13 mouse cellular contexts compared by ENCODE assay signal in genomic region chr5:150468431-150468830, GRCm38 (mm10). TPM values are rescaled to one million over a fixed set of nuclear protein-coding genes. Genes with fewer than 3 reads are reported as not detected.
DNase-seq lines count a peak whose midpoint lies in the region; ATAC-seq and TF ChIP-seq lines count a peak whose summit lies in the region.
"Had no signal": no experiment of that assay in that cellular context is flagged by ENCODE, and none has a peak within 500 bp of the region (broad histone marks: within the 10 kb centered on the region; RNA-seq: fewer than 3 reads in every experiment).

No protein-coding gene starts in this region.

- ATAC-seq in heart, embryonic 11.5 days (replicated peaks; ENCODE audit: insufficient number of reproducible peaks, low FRiP score, low TSS enrichment) = no peak; the same call in 1 of the 2 replicates

- H3K27me3 ChIP-seq in heart, embryonic 11.5 days (ENCODE audit: control insufficient read depth, insufficient read depth, low read length) = no peaks in the 10 kb centered on the region
- H3K27me3 ChIP-seq: forebrain, embryonic 12.5 days; limb, embryonic 13.5 days; neural tube, embryonic 13.5 days had no signal

- H3K4me1 ChIP-seq in heart, embryonic 11.5 days (ENCODE audit: control insufficient read depth, insufficient read depth, low read length) = no peaks in the 10 kb centered on the region
- H3K4me1 ChIP-seq: forebrain, embryonic 12.5 days; neural tube, embryonic 13.5 days had no signal

- no peak overlapping the region for H3K4me2 ChIP-seq in heart, embryonic 11.5 days
- H3K4me2 ChIP-seq: forebrain, embryonic 12.5 days; limb, embryonic 13.5 days; neural tube, embryonic 13.5 days had no signal

- H3K9me3 ChIP-seq in heart, embryonic 11.5 days (replicated peaks; ENCODE audit: control insufficient read depth, low read length) = peaks cover 3% of the 10 kb centered on the region
- H3K9me3 ChIP-seq: forebrain, embryonic 12.5 days; limb, embryonic 13.5 days; neural tube, embryonic 13.5 days had no signal

- H3K9ac ChIP-seq in heart, embryonic 11.5 days (ENCODE audit: low read depth, low read length) = no peak overlapping the region
- H3K9ac ChIP-seq: forebrain, embryonic 12.5 days; limb, embryonic 13.5 days; neural tube, embryonic 13.5 days had no signal

- H3K36me3 ChIP-seq in heart, embryonic 11.5 days (ENCODE audit: control insufficient read depth, insufficient read depth, low read length) = peaks cover 17% of the 10 kb centered on the region

- WGBS in heart, embryonic 11.5 days (ENCODE audit: insufficient replicate concordance) = 52% methylated on average over 6 of the region's 6 CpGs

- peak; percentile 25 for DNase-seq in gastrocnemius, adult 18-20 months (ENCODE audit: low spot score)
- no peak for DNase-seq in gastrocnemius, adult 8-10 months (ENCODE audit: low spot score in 2 of 2)
- DNase-seq in kidney, postnatal 10 days = peak; percentile 37
- DNase-seq in lung, postnatal 14 days = peak; percentile 39
- DNase-seq in spleen, postnatal 36 days (ENCODE audit: low spot score in 2 of 2) = no peak
- no peak for DNase-seq in left cerebral cortex, adult 2 months (ENCODE audit: extremely low spot score in 1 of 2, low spot score in 2 of 2)
- no peak for DNase-seq in thymus, adult 18-20 months
- DNase-seq: cerebellum, postnatal 25 days had no signal

- no peak overlapping the region for H3K4me3 ChIP-seq in heart, embryonic 11.5 days (ENCODE audit: low read depth, low read length)
- no peak overlapping the region for H3K4me3 ChIP-seq in left cerebral cortex, adult 2 months
- H3K4me3 ChIP-seq: forebrain, embryonic 12.5 days; limb, embryonic 13.5 days; neural tube, embryonic 13.5 days had no signal

- no peak for TF ChIP-seq CTCF in left cerebral cortex, adult 2 months (IDR thresholded peaks at IDR 0.05)

- peak overlapping the region; percentile 68; the same call in 1 of the 2 replicates for H3K27ac ChIP-seq in heart, embryonic 11.5 days (ENCODE audit: low read depth, low read length)
- no peak overlapping the region for H3K27ac ChIP-seq in left cerebral cortex, adult 2 months
- H3K27ac ChIP-seq: forebrain, embryonic 12.5 days; limb, embryonic 13.5 days; neural tube, embryonic 13.5 days had no signal

- intact Hi-C loops in left cerebral cortex, adult 2 months (cut with DNase I) = no loop called here

RNA-seq across cellular contexts. Expression of gene Zar1l, which starts 49.5 kb away (rescaled TPM):
- total RNA-seq in gastrocnemius, adult 18-20 months (2021) = not detected
- not detected for total RNA-seq in gastrocnemius, adult 8-10 months (2022)
- polyA plus RNA-seq in heart, embryonic 11.5 days (2014; fragmentation: Nextera tagmentation; extraction: Ambion mirVana) = not detected in 2 replicates
- 1 to 10 TPM in 1 of 2 experiments, under 1 TPM in 1; 0.68 to 1.2 TPM for total RNA-seq in left cerebral cortex, adult 2 months (2021)
- polyA plus RNA-seq: C2C12; forebrain, embryonic 12.5 days; limb, embryonic 13.5 days; neural tube, embryonic 13.5 days had no signal

RNA-seq across cellular contexts. Expression of gene Brca2, which starts 54.0 kb away (rescaled TPM):
- 1 to 10 TPM; 1.1 to 1.4 TPM for total RNA-seq in gastrocnemius, adult 18-20 months (2021)
- total RNA-seq in gastrocnemius, adult 8-10 months (2022) = 1 to 10 TPM; 1.3 to 2.0 (median 1.5) TPM
- polyA plus RNA-seq in heart, embryonic 11.5 days (2014; fragmentation: Nextera tagmentation; extraction: Ambion mirVana) = 20.9 and 21.6 TPM in 2 replicates
- total RNA-seq in left cerebral cortex, adult 2 months (2021) = 10 to 100 TPM in 1 of 2 experiments, 1 to 10 TPM in 1; 8.2 to 11.2 TPM

Comparison
In these comparisons a context has a peak if more than half of its experiments do, and no peak if none do; other contexts are left out.
1. DNase-seq: peak in gastrocnemius, adult 18-20 months (single experiment), kidney, postnatal 10 days (single experiment) and lung, postnatal 14 days (single experiment); none in gastrocnemius, adult 8-10 months (0 of 2), spleen, postnatal 36 days (0 of 2), left cerebral cortex, adult 2 months (0 of 2) and thymus, adult 18-20 months (0 of 2).